Mouse (Mus musculus) Patski (cell line): ENCODE data around the gene Lgals4. TPM values are rescaled to one million over a fixed set of nuclear protein-coding genes. Genes with fewer than 3 reads are reported as not detected.
"Not testable (repeated sequence)": the region's sequence is repeated elsewhere in the genome, so short reads cannot be mapped to it uniquely, and the experiment has no call there.

ENCODE experiments used
- ATAC-seq: fragments of 100-300 bp; one replicate; pipeline ENCODE4 v1.8.0; 2021
- CTCF ChIA-PET: fragments of 350-600 bp; sonication (Branson Sonifier 250); formaldehyde crosslinking; loops from one replicate; lab custom pipeline; 2022; ENCODE audit warnings: inconsistent platforms; lab: Charles Lee
- POLR2A ChIA-PET: fragments of 350-600 bp; sonication (Branson Sonifier 250); formaldehyde crosslinking; loops from one replicate; lab custom pipeline; 2022; ENCODE audit warnings: antibody characterized with exemption, inconsistent platforms; lab: Charles Lee
- DNase-seq: peaks from one replicate; pipeline ENCODE4 v3.0.0-alpha.2; 2011; ENCODE audit warnings: low read depth, low spot score
- H3K27me3 ChIP-seq: fragments of 371-371 bp; one replicate; pipeline ENCODE4 v1.5.1; 2021
- CTCF ChIP-seq: fragments of 100-300 bp; IDR thresholded peaks from one replicate; pipeline ENCODE4 v1.5.1; 2021
- in situ Hi-C: fragments of 300-500 bp; cut with MboI; formaldehyde crosslinking; loops from 3 replicates; pipeline ENCODE4 v1.11.1; 2018; ENCODE audit warnings: low pct_unique_long_range_greater_than_20kb, mixed read lengths
- polyA plus RNA-seq: library from polyadenylated mRNA; unstranded; gene quantifications from one replicate; pipeline ENCODE4 v1.2.3, GENCODE M21; 2021

Gene Lgals4
- polyA plus RNA-seq, 1 experiment from 2014 or later, result 4.1 TPM

DNA sequence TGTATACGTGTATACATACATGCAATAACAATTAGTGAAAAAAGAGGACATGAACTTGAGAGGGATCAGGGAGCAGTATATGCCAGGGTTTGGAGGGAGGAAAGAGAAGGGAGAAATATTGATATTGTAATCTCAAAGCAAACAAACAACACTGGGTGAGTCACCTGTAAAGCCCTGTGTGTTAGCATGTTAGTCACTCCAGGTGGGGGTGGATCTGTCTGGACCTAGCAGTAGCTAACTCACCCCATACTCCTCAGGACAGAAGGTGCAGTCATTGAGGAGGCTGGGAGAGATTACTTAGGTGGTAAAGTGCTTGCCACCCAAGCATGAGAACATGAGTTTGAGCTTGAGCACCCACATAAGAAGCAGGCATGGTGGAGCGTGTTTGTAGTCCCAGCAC lies 26.3 kb downstream of the Lgals4 start:
- no peak for ATAC-seq

DNA sequence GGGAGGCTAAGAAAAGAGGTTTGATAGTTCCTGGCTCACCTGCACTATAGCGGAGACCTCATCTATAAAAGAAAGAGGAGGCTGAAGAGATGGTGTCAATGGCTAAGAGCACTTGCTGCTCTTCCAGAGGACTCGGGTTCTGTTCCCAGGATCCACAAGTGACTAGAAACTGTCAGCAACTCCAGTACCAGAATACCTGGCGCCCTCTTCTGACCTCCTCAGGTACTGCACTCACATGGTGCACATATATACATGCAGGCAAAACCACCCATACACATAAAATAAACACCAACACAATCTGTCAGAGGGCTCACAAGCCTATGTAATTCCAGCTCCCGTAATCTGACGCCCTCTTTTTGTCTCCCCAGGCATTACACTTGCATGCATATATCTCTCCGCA lies 27.2 kb downstream of the Lgals4 start:
- peak; percentile 55 for TF ChIP-seq CTCF
- no peaks in the 10 kb centered on the region for H3K27me3 ChIP-seq
- ATAC-seq, result no peak
- POLR2A ChIA-PET, result no interaction called here
- in situ Hi-C loops, result no loop called here
- CTCF ChIA-PET, result interaction anchor here (1.9 kb wide), 1 partner anchor 11 kb away, joined by 5 read pairs; no protein-coding TSS in a partner anchor
- DNase-seq, result no peak

More for the DNA sequence above, 26.3 kb downstream of the Lgals4 start:
- in situ Hi-C loops, result no loop called here
- no peaks in the 10 kb centered on the region for H3K27me3 ChIP-seq
- CTCF ChIA-PET, result interaction anchor here (1.9 kb wide), 1 partner anchor 10 kb away, joined by 5 read pairs; no protein-coding TSS in a partner anchor
- POLR2A ChIA-PET, result no interaction called here
- DNase-seq, result no peak
- no peak for TF ChIP-seq CTCF

DNA sequence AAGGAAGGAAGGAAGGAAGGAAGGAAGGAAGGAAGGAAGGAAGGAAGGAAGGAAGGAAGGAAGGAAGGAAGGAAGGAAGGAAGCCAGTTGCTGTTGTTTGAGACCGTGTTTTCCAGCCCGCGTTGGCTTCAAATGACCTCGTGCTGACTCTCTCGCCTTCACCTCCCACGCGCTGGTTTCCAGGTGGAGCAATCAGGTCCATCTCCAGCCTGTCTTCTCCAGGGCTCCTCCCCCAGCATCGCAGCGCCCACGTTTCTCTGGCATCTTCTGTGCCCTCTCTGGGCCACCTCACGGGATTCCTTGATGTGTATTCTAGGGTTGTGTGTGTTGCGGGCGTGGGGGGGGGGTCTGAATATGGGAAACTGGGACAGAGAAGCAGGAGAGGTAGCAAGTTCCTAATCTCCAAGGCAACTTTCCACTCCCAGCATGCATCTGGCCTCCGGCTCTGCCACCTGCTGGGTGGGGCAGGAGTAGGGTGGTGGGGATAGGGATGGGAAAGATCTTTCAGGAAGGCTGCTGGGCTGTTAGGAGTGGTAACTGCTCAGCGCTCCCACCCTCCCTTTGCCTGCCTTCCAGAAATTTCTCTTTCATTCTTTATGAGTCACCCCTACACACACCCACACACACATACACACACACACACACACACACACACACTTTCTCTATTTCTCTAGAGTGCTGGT lies 29.3 kb downstream of the Lgals4 start:
- CTCF ChIA-PET, result no interaction called here
- POLR2A ChIA-PET, result no interaction called here
- no peak for ATAC-seq

DNA sequence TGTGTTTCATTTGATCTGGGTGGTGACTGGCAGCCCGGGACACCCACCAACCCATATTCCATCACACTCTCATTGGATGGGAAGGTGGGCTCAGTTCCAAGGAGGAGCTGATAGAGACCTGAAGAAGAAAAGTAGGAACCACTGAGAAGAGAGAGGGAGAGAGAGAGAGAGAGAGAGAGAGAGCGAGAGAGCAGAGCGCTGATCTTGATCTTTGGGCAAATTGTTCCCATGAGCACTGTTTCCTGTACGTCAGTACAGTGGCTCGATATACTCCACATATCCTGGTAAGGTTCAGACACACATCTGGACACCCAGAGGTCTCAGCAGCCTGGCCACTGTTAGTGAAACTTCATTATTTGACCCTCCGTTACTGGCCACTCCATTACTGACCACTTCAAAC lies 29.9 kb downstream of the Lgals4 start, which contains the start of gene Lgals7:
Lgals7 (plus strand) TSS at position 314 of the 400 bp plus-strand sequence.
- DNase-seq (no peak), ATAC-seq (no peak)
- H3K27me3 ChIP-seq, result no peaks in the 10 kb centered on the region
- ChIA-PET POLR2A (no interaction called here), CTCF (no interaction called here)
- in situ Hi-C loops, result no loop called here
- no peak for TF ChIP-seq CTCF

More for the DNA sequence above, 29.3 kb downstream of the Lgals4 start:
- TF ChIP-seq CTCF, result no peak
- no peak for DNase-seq
- no peaks in the 10 kb centered on the region for H3K27me3 ChIP-seq
- in situ Hi-C loops, result no loop called here

DNA sequence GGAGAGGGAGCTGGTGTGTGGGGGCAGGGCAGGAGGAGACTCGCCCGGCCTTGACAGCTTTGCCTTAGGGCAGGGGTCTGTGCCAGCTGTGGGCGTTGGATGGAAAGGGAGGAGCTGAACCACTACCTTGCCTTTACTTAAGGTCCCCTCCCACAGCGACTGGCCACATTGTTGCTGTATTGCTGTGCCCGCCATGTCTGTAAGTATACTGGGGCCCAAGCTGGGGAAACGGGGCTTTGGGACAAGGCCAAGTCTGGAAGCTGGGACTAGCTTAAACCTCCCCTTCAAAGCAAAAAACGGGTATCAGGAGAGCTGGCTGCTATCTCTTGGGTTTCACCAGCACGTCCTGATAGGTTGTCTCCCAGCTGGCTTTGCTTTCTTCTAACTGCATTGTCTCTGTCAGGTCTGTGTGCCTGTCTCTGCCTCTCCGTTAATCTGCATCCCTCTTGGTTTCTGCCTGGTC lies 30.7 kb downstream of the Lgals4 start:
- DNase-seq (no peak), ATAC-seq (no peak)
- POLR2A ChIA-PET, result interaction anchor here (1.7 kb wide), 1 partner anchor 54 kb away, joined by 7 read pairs; no protein-coding TSS in a partner anchor
- in situ Hi-C loops, result no loop called here
- H3K27me3 ChIP-seq, result no peaks in the 10 kb centered on the region
- CTCF ChIA-PET, result interaction anchor here (0.8 to 1.3 kb wide), 2 partner anchors 67 to 84 kb away, joined by 3 to 4 read pairs; no protein-coding TSS in a partner anchor
- TF ChIP-seq CTCF, result no peak

DNA sequence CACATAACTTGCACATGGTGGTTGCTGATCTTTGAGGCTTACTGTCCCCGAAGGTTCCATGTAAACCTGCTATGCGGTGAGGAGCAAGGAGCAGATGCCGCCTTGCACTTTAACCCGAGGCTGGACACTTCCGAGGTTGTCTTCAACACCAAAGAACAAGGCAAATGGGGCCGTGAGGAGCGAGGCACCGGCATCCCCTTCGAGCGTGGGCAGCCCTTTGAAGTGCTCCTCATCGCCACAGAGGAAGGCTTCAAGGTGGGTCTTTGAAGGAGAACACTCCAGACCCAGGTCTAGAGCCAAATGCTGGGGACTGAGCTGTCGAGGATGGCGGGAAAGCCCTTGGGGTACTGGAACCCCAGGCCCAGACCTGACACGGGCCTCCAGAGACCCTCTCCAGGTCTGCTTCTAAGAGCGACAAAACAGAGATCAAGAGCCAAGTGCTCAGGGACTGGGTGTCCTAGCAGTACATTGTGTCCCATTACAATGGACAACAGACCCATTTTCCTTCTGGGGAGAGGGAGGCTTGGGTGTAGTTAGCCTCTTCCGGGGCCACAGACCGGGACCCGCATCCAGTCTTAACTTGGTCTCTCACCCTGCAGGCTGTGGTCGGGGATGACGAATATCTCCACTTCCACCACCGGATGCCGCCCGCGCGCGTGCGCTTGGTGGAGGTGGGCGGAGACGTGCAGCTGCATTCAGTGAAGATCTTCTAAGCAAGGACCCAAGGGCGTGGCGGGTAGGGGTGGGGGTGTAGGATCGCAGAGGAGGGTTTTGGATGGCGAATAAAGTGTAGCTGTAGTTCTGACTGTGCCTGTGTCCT lies 32.0 kb downstream of the Lgals4 start:
- in situ Hi-C loops, result loop anchor here (5.0 kb wide), 2 partner anchors 38 to 68 kb away; partner anchors contain the start of gene Ech1
- peak; percentile 65 for ATAC-seq
- POLR2A ChIA-PET, result interaction anchor here (1.7 kb wide), 1 partner anchor 55 kb away, joined by 7 read pairs; no protein-coding TSS in a partner anchor
- H3K27me3 ChIP-seq, result no peaks in the 10 kb centered on the region
- TF ChIP-seq CTCF, result no peak
- DNase-seq, result no peak
- CTCF ChIA-PET, result interaction anchor here (1.3 kb wide), 1 partner anchor 86 kb away, joined by 4 read pairs; no protein-coding TSS in a partner anchor

DNA sequence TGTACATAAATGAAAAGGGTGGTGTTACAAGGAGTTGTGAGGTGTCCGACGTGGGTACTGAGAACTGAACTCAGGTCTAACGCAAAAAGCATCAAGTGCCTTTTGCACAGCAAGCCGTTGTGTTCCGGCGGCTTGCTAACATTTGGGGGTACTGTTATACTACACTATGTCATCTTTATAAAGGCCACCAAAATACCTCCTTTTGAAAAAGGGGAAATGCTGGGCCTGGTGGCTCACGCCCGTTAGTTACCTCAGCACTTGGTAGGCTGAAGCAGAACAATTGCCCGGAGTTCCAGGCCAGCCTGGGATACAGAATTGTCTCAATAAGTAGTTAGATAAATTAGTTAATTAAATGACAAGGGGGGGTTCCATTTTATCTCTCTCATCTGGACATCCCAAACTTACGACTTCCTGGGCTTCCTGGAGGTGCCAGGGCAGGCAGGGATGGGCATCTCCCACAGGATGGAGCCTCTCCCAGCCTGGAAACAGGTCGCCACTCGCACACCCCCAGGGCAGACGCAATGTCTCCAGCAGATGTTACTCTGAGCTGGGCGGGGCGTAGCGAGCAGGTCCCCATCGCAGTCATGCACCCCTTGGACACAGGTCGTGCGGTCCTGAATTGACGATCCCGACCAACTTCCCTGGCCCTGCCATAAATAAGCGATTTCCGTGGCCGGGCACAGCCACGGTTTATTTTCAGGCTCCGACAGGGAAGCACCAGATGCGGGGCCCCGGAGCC lies 33.3 kb downstream of the Lgals4 start:
- no peak for TF ChIP-seq CTCF
- in situ Hi-C loops, result loop anchor here (5.0 kb wide), 2 partner anchors 40 to 70 kb away; partner anchors contain the start of gene Ech1
- ChIA-PET CTCF (interaction anchor here (0.6 to 2.3 kb wide), 15 partner anchors 17 to 96 kb away, joined by 3 to 43 read pairs (median 4); partner anchors contain the start of genes Ech1 and Hnrnpl), POLR2A (interaction anchor here (0.7 kb wide), 1 partner anchor 56 kb away, joined by 3 read pairs; no protein-coding TSS in a partner anchor)
- H3K27me3 ChIP-seq, result no peaks in the 10 kb centered on the region
- DNase-seq, result no peak
- ATAC-seq, result no peak

DNA sequence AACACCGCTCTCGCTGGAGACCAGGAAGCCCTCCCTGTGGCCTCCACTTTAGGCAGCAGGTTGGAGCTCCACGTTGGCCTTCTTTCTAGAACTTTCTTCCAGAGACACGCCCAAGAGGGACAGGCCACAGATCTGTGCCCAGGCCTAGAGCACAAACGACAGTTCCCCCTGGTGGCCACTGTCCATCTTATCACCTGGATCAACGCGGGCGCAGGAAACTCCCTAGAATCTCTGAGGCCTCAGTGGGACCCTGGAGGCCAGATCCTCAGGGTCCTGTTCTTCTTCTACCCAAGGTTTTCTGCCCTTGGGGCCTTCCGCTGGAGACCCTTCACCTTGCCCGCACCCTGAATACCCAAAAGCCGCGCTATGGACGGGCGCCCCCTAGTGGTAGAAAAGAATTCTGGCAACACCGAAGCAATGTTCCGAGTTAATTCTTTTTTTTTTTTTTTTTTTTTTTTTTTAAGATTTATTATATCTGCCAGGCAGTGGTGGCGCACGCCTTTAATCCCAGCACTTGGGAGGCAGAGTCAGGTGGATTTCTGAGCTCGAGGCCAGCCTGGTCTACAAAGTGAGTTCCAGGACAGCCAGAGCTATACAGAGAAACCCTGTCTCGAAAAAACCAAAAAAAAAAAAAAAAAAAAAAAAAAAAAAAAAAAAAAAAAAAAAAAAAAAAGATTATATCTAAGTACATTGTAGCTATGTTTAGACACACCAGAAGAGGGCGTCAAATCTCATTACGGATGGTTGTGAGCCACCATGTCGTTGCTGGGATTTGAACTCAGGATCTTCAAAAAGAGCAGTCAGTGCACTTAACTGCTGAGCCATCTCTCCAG lies 34.1 kb downstream of the Lgals4 start:
- H3K27me3 ChIP-seq, result not testable (repeated sequence)
- DNase-seq, result peak; percentile 10
- peak; percentile 57 for ATAC-seq
- in situ Hi-C loops, result loop anchor here (5.0 kb wide), 2 partner anchors 40 to 70 kb away; partner anchors contain the start of gene Ech1
- peak; percentile 96 for TF ChIP-seq CTCF
- POLR2A ChIA-PET, result interaction anchor here (0.7 to 0.9 kb wide), 5 partner anchors 56 to 309 kb away, joined by 3 to 8 read pairs (median 4); no protein-coding TSS in a partner anchor
- CTCF ChIA-PET, result interaction anchor here (0.6 to 2.3 kb wide), 16 partner anchors 18 to 97 kb away, joined by 3 to 43 read pairs (median 4); partner anchors contain the start of genes Ech1 and Hnrnpl
